Mouse (Mus musculus) ES-E14 (cell line): ENCODE measurements around the gene Sdk2.

Experiments
- HCFC1 ChIP-seq: IDR thresholded peaks from 2 replicates; pipeline ENCODE4 v1.6.1; 2012; ENCODE audit warnings: low read length, inconsistent platforms, borderline replicate concordance; ENCODE audit not compliant: insufficient read depth
- ZNF384 ChIP-seq: IDR thresholded peaks from 2 replicates; pipeline ENCODE4 v1.6.1; 2012; ENCODE audit warnings: low read depth, low read length, inconsistent platforms

- TF ChIP-seq ZNF384 (no peak), HCFC1 (no peak)
These were observed 302.6 kb downstream of the Sdk2 start for GRCm38 (mm10) chr11:113764132-113764849.
